Mouse (Mus musculus): ENCODE measurements at regions not wholly inside any gene's neighbourhood (a gene's known extent, or its start where the extent isn't known, plus 50 kb on each side); places are given as distances from the start of the nearest gene placed in this dataset.

- TF ChIP-seq EP300 (optimal IDR thresholded peaks at IDR 0.05) = no peak
- no peak for TF ChIP-seq CTCF (IDR thresholded peaks at IDR 0.05; ENCODE audit: low read depth)
Measured at GRCm38 (mm10) chr4:33668431-33668830, 256.0 kb upstream of the Cnr1 start.
